Mouse (Mus musculus): ENCODE measurements around the gene Slc4a3. TPM values are rescaled to one million over a fixed set of nuclear protein-coding genes. Genes with fewer than 3 reads are reported as not detected.

The Slc4a3 gene
- total RNA-seq, 1 experiment from 2014 or later = 184 TPM

GRCm38 (mm10) chr1:75601738-75602137 lies 55.7 kb downstream of the Slc4a3 start:
- DNase-seq = no peak

- DNase-seq = no peak
These were observed 57.5 kb downstream of the Slc4a3 start for GRCm38 (mm10) chr1:75603584-75603983.

GRCm38 (mm10) chr1:75608225-75608624 lies 62.2 kb downstream of the Slc4a3 start:
- DNase-seq = no peak

- DNase-seq = no peak
These were observed 62.7 kb downstream of the Slc4a3 start for GRCm38 (mm10) chr1:75608625-75609263.

GRCm38 (mm10) chr1:75609264-75609662 lies 63.2 kb downstream of the Slc4a3 start:
- DNase-seq = no peak

- DNase-seq = no peak
These were observed 64.5 kb downstream of the Slc4a3 start for GRCm38 (mm10) chr1:75610553-75610952.

Other genes starting within 250 kb of the Slc4a3 start
- 91.1 and 117 TPM in 2 replicates for gene Dnpep, start 228.3 kb upstream of the Slc4a3 start, total RNA-seq (2021)
- 9.3 and 14.1 TPM in 2 replicates for gene Des, start 185.9 kb upstream of the Slc4a3 start, total RNA-seq (2021)
- gene Speg, start 171.0 kb upstream of the Slc4a3 start, total RNA-seq (2021) = 15.8 and 18.1 TPM in 2 replicates
- gene Gmppa, start 110.3 kb upstream of the Slc4a3 start, total RNA-seq (2021) = 78.5 and 82.3 TPM in 2 replicates
- 4.8 and 6.9 TPM in 2 replicates for gene Asic4, start 95.8 kb upstream of the Slc4a3 start, total RNA-seq (2021)
- gene Chpf, start 67.0 kb upstream of the Slc4a3 start, total RNA-seq (2021) = 46.9 and 50.1 TPM in 2 replicates
- gene Tmem198, start 66.7 kb upstream of the Slc4a3 start, total RNA-seq (2021) = 2.8 and 4.1 TPM in 2 replicates
- 83.1 and 107 TPM in 2 replicates for gene Obsl1, start 39.8 kb upstream of the Slc4a3 start, total RNA-seq (2021)
- 42.4 and 44.1 TPM in 2 replicates for gene Inha, start 39.2 kb upstream of the Slc4a3 start, total RNA-seq (2021)
- 19.2 and 35.4 TPM in 2 replicates for gene Stk11ip, start 24.7 kb upstream of the Slc4a3 start, total RNA-seq (2021)